31 mouse cellular contexts compared by ENCODE assay signal in the genomic region with DNA sequence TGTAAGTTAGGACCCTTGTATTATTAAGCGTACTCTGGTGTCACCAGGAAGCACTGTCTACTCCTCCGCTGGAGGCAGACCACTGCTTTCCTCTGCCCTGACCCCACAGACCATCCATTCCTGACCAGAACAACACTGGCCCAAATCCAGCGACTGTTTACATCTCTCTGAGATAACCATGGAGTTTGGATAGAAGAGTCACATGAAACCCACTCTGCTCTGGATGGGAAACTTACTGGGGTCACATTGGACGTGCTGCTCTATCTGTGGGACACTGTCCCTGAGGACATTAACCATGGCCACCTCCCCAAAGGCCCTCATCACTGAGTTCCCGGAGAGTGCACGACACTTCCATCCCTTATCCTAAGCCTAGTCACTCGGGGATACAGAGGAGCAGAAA. TPM values are rescaled to one million over a fixed set of nuclear protein-coding genes. Genes with fewer than 3 reads are reported as not detected.
DNase-seq lines count a peak whose midpoint lies in the region; ATAC-seq and TF ChIP-seq lines count a peak whose summit lies in the region.
"Had no signal": no experiment of that assay in that cellular context is flagged by ENCODE, and none has a peak within 500 bp of the region (broad histone marks: within the 10 kb centered on the region; RNA-seq: fewer than 3 reads in every experiment).

No protein-coding gene starts in this region.

- H3K4me3 ChIP-seq in heart, embryonic 12.5 days = no peak overlapping the region
- no peak overlapping the region for H3K4me3 ChIP-seq in liver, adult 2 months (ENCODE audit: insufficient read depth, low read depth, low read length)
- H3K4me3 ChIP-seq in lung, embryonic 14.5 days (ENCODE audit: low read depth, low read length) = no peak overlapping the region
- H3K4me3 ChIP-seq: forebrain, embryonic 10.5 days; forebrain, embryonic 13.5 days; heart, embryonic 13.5 days; hindbrain, embryonic 10.5 days; hindbrain, embryonic 13.5 days had no signal

- no peak for ATAC-seq in heart, embryonic 12.5 days (ENCODE audit: insufficient number of reproducible peaks, low FRiP score)
- ATAC-seq in lung, embryonic 14.5 days (ENCODE audit: insufficient read depth) = peak; percentile 6; the same call in 1 of the 2 replicates
- ATAC-seq: forebrain, embryonic 13.5 days; forebrain, embryonic 16.5 days; hindbrain, embryonic 16.5 days; Patski had no signal

- TF ChIP-seq POLR2A in liver, adult 2 months (IDR thresholded peaks at IDR 0.05; ENCODE audit: extremely low read depth, insufficient read depth, low read length) = no peak

- H3K4me1 ChIP-seq in heart, embryonic 12.5 days (replicated peaks) = peaks cover 26% of the 10 kb centered on the region
- peaks cover 4% of the 10 kb centered on the region; the same call in 1 of the 2 replicates for H3K4me1 ChIP-seq in liver, adult 2 months (ENCODE audit: control insufficient read depth, insufficient read depth, low read length)
- H3K4me1 ChIP-seq in lung, embryonic 14.5 days (ENCODE audit: insufficient read depth) = peaks cover 7% of the 10 kb centered on the region; the same call in 1 of the 2 replicates

- no peaks in the 10 kb centered on the region for H3K9me3 ChIP-seq in heart, embryonic 12.5 days (replicated peaks)
- no peaks in the 10 kb centered on the region for H3K9me3 ChIP-seq in lung, embryonic 14.5 days (ENCODE audit: low read depth, low read length)
- H3K9me3 ChIP-seq: forebrain, embryonic 10.5 days; forebrain, embryonic 13.5 days; G1E; heart, embryonic 13.5 days; hindbrain, embryonic 10.5 days; hindbrain, embryonic 13.5 days had no signal

- TF ChIP-seq CTCF in liver, adult 2 months (IDR thresholded peaks at IDR 0.05; ENCODE audit: low read depth, low read length) = no peak
- TF ChIP-seq CTCF in lung, embryonic 14.5 days (IDR thresholded peaks at IDR 0.05; ENCODE audit: low read depth) = no peak

- no peak overlapping the region for H3K4me2 ChIP-seq in heart, embryonic 12.5 days
- no peak overlapping the region for H3K4me2 ChIP-seq in lung, embryonic 14.5 days
- H3K4me2 ChIP-seq: forebrain, embryonic 13.5 days; heart, embryonic 13.5 days; hindbrain, embryonic 13.5 days had no signal

- H3K27me3 ChIP-seq in heart, embryonic 12.5 days (replicated peaks) = no peaks in the 10 kb centered on the region
- no peaks in the 10 kb centered on the region for H3K27me3 ChIP-seq in liver, adult 2 months (ENCODE audit: control insufficient read depth, insufficient read depth, low read length)
- no peaks in the 10 kb centered on the region for H3K27me3 ChIP-seq in lung, embryonic 14.5 days (ENCODE audit: insufficient read depth, low read length)
- H3K27me3 ChIP-seq: forebrain, embryonic 13.5 days; heart, embryonic 13.5 days; hindbrain, embryonic 13.5 days; Patski had no signal

- DNase-seq in heart, adult 9 months (ENCODE audit: low spot score in 2 of 2) = peak; percentile 16 to 35
- peak; percentile 56 for DNase-seq in liver, adult 2 months (ENCODE audit: extremely low read depth, low read depth, low spot score)
- DNase-seq in liver = no peak
- DNase-seq in lung, embryonic 14.5 days = peak; percentile 65
- DNase-seq in lung, postnatal 36 days = no peak
- DNase-seq: adrenal gland, postnatal 10 days; adrenal gland, postnatal 36 days; B cell, adult 2 months; cerebellum, adult 18-20 months; cerebellum, adult 9-10 months; cerebellum, postnatal 14 days; gastrocnemius, postnatal 10 days; gastrocnemius, postnatal 36 days; heart, postnatal 10 days had no signal

- no peak overlapping the region for H3K9ac ChIP-seq in heart, embryonic 12.5 days
- H3K9ac ChIP-seq in liver, adult 2 months (ENCODE audit: low read depth, low read length) = no peak overlapping the region
- H3K9ac ChIP-seq in lung, embryonic 14.5 days = no peak overlapping the region
- H3K9ac ChIP-seq: forebrain, embryonic 13.5 days; heart, embryonic 13.5 days; hindbrain, embryonic 13.5 days had no signal

- no peak overlapping the region for H3K27ac ChIP-seq in heart, embryonic 12.5 days (ENCODE audit: poor library complexity, severe bottlenecking)
- no peak overlapping the region for H3K27ac ChIP-seq in liver, adult 2 months (replicated peaks; ENCODE audit: insufficient read depth, low read depth, low read length)
- H3K27ac ChIP-seq in lung, embryonic 14.5 days (ENCODE audit: low read depth) = no peak overlapping the region
- H3K27ac ChIP-seq: forebrain, embryonic 10.5 days; forebrain, embryonic 13.5 days; heart, embryonic 13.5 days; hindbrain, embryonic 10.5 days; hindbrain, embryonic 13.5 days had no signal

- H3K79me2 ChIP-seq in liver, adult 2 months (ENCODE audit: control insufficient read depth, insufficient read depth, low read length) = no peaks in the 10 kb centered on the region

- H3K36me3 ChIP-seq in heart, embryonic 12.5 days = peaks cover 26% of the 10 kb centered on the region
- H3K36me3 ChIP-seq in liver, adult 2 months (ENCODE audit: control insufficient read depth, insufficient read depth, low read length) = peaks cover 19% of the 10 kb centered on the region
- H3K36me3 ChIP-seq in lung, embryonic 14.5 days (ENCODE audit: insufficient read depth) = peaks cover 25% of the 10 kb centered on the region

- 61% methylated on average over 7 of the region's 7 CpGs for WGBS in heart, embryonic 12.5 days
- WGBS in liver, adult 2 months = 67% methylated on average over 7 of the region's 7 CpGs
- 52% methylated on average over 7 of the region's 7 CpGs for WGBS in lung, embryonic 14.5 days

RNA-seq across cellular contexts. Expression of gene Colec11, which starts 2.2 kb away (rescaled TPM):
- 6.3 and 6.5 TPM in 2 replicates for polyA plus RNA-seq in heart, embryonic 12.5 days (2016; fragmentation: Nextera tagmentation; extraction: Ambion mirVana)
- 57.1 and 67.2 TPM in 2 replicates for total RNA-seq in liver, adult 2 months (2014; rRNA removed)
- 33.8 and 37.9 TPM in 2 replicates for polyA plus RNA-seq in liver, adult 2 months (2012; rRNA removed)
- 2.6 and 3.4 TPM in 2 replicates for polyA plus RNA-seq in lung, embryonic 14.5 days (2014; fragmentation: Nextera tagmentation; extraction: Ambion mirVana)
- total RNA-seq: CH12.LX had no signal
- polyA plus RNA-seq: embryonic facial prominence, embryonic 11.5 days; G1E had no signal

RNA-seq across cellular contexts. Expression of gene Rps7, which starts 10.3 kb away (rescaled TPM):
- polyA plus RNA-seq in heart, embryonic 12.5 days (2016; fragmentation: Nextera tagmentation; extraction: Ambion mirVana) = 513 and 523 TPM in 2 replicates
- 391 and 441 TPM in 2 replicates for total RNA-seq in liver, adult 2 months (2014; rRNA removed)
- 136 and 137 TPM in 2 replicates for polyA plus RNA-seq in liver, adult 2 months (2012; rRNA removed)
- 950 and 1,052 TPM in 2 replicates for polyA plus RNA-seq in lung, embryonic 14.5 days (2014; fragmentation: Nextera tagmentation; extraction: Ambion mirVana)

RNA-seq across cellular contexts. Expression of gene Rnaseh1, which starts 24.0 kb away (rescaled TPM):
- polyA plus RNA-seq in heart, embryonic 12.5 days (2016; fragmentation: Nextera tagmentation; extraction: Ambion mirVana) = 17.8 and 18.1 TPM in 2 replicates
- total RNA-seq in liver, adult 2 months (2014; rRNA removed) = 4.4 and 4.7 TPM in 2 replicates
- polyA plus RNA-seq in liver, adult 2 months (2012; rRNA removed) = 4.3 and 5.3 TPM in 2 replicates
- 30.0 and 32.8 TPM in 2 replicates for polyA plus RNA-seq in lung, embryonic 14.5 days (2014; fragmentation: Nextera tagmentation; extraction: Ambion mirVana)

RNA-seq across cellular contexts. Expression of gene Allc, which starts 43.1 kb away (rescaled TPM):
- polyA plus RNA-seq in heart, embryonic 12.5 days (2016; fragmentation: Nextera tagmentation; extraction: Ambion mirVana) = not detected in 2 replicates
- not detected in 2 replicates for total RNA-seq in liver, adult 2 months (2014; rRNA removed)
- not detected in 2 replicates for polyA plus RNA-seq in liver, adult 2 months (2012; rRNA removed)
- polyA plus RNA-seq in lung, embryonic 14.5 days (2014; fragmentation: Nextera tagmentation; extraction: Ambion mirVana) = not detected in 2 replicates
- total RNA-seq: adrenal gland, adult 18-20 months; adrenal gland, postnatal 10 days; adrenal gland, postnatal 36 days; CH12.LX; gastrocnemius, adult 18-20 months; gastrocnemius, postnatal 10 days; gastrocnemius, postnatal 36 days; granulocyte monocyte progenitor cell, adult 5-6 weeks; heart, adult 8-10 months; heart, postnatal 10 days had no signal
- polyA plus RNA-seq: embryonic facial prominence, embryonic 11.5 days; embryonic facial prominence, embryonic 14.5 days; forebrain, embryonic 10.5 days; forebrain, embryonic 13.5 days; G1E; heart, embryonic 13.5 days; hindbrain, embryonic 10.5 days; hindbrain, embryonic 13.5 days; Patski had no signal

RNA-seq across cellular contexts. Expression of gene Adi1, which starts 49.6 kb away (rescaled TPM):
- 42.2 and 43.3 TPM in 2 replicates for polyA plus RNA-seq in heart, embryonic 12.5 days (2016; fragmentation: Nextera tagmentation; extraction: Ambion mirVana)
- 101 and 119 TPM in 2 replicates for total RNA-seq in liver, adult 2 months (2014; rRNA removed)
- 56.4 and 61.8 TPM in 2 replicates for polyA plus RNA-seq in liver, adult 2 months (2012; rRNA removed)
- polyA plus RNA-seq in lung, embryonic 14.5 days (2014; fragmentation: Nextera tagmentation; extraction: Ambion mirVana) = 80.8 and 83.7 TPM in 2 replicates

Comparison
In these comparisons a context has a peak if more than half of its experiments do, and no peak if none do; other contexts are left out.
1. DNase-seq: peak in heart, adult 9 months (2 of 2), liver, adult 2 months (single experiment) and lung, embryonic 14.5 days (single experiment); none in liver (single experiment) and lung, postnatal 36 days (single experiment).